Mouse (Mus musculus): ENCODE data around the gene Pbx4. TPM values are rescaled to one million over a fixed set of nuclear protein-coding genes. Genes with fewer than 3 reads are reported as not detected.

Pbx4 gene
- polyA plus RNA-seq, 1 experiment from 2014 or later: 8.8 TPM

DNA sequence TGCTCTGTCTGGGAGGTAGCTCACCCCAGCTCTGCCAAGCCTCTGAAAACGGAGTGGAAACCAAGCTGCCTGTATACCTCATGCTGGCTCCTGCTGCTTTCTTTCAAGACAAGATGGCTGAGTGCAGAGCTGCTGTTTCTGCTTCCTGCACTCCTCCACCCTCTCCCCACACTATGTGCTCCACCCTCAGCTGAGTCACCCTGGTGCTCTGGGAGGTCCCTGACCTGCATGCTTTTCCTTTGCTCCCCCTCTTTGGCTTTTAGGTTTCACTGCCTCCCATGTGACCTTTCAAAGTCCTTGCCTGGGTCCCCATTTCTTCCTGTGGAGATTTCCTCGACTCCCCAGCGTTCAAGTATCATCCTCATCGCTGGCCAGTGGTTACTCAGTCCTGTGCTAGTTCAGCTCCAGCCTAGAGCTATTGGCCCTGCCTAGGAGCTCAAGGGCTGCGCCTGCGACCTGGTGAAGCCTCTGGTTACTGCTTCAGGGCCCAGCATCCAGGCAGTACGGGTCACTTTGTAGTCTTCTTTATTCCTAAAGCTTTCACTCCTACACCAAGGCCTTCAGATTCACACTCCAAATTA lies 18.7 kb downstream of the Pbx4 start:
- ATAC-seq (ENCODE audit: insufficient number of reproducible peaks, insufficient read depth, low FRiP score, low read depth): no peak
- Histone ChIP-seq H3K4me3 (ENCODE audit: low read depth, low read length) (no peak overlapping the region), H3K9me3 (ENCODE audit: control insufficient read depth, low read depth, low read length) (no peaks in the 10 kb centered on the region), H3K4me2 (replicated peaks; ENCODE audit: low read depth, low read length) (no peak overlapping the region), H3K27ac (ENCODE audit: low read length) (no peak overlapping the region), H3K9ac (replicated peaks; ENCODE audit: low read depth, low read length) (no peak overlapping the region), H3K27me3 (ENCODE audit: control insufficient read depth, insufficient read depth, low read length) (no peaks in the 10 kb centered on the region), H3K4me1 (ENCODE audit: control insufficient read depth, insufficient read depth, low read length) (no peaks in the 10 kb centered on the region), H3K36me3 (ENCODE audit: control insufficient read depth, insufficient read depth, low read length) (no peaks in the 10 kb centered on the region)
- WGBS: 76% methylated on average over 7 of the region's 7 CpGs

GRCm38 (mm10) chr8:69853869-69854268 lies 21.6 kb downstream of the Pbx4 start:
- H3K4me3 ChIP-seq (ENCODE audit: low read depth, low read length): no peak overlapping the region
- WGBS: 91% methylated on average over 10 of the region's 10 CpGs
- H3K4me2 ChIP-seq (replicated peaks; ENCODE audit: low read depth, low read length): no peak overlapping the region
- H3K9ac ChIP-seq (replicated peaks; ENCODE audit: low read depth, low read length): no peak overlapping the region
- H3K36me3 ChIP-seq (ENCODE audit: control insufficient read depth, insufficient read depth, low read length): no peaks in the 10 kb centered on the region
- no peaks in the 10 kb centered on the region for H3K9me3 ChIP-seq (ENCODE audit: control insufficient read depth, low read depth, low read length)
- ATAC-seq (ENCODE audit: insufficient number of reproducible peaks, insufficient read depth, low FRiP score, low read depth): no peak
- no peak overlapping the region for H3K27ac ChIP-seq (ENCODE audit: low read length)
- H3K4me1 ChIP-seq (ENCODE audit: control insufficient read depth, insufficient read depth, low read length): no peaks in the 10 kb centered on the region
- H3K27me3 ChIP-seq (ENCODE audit: control insufficient read depth, insufficient read depth, low read length): no peaks in the 10 kb centered on the region

- Histone ChIP-seq H3K9ac (replicated peaks; ENCODE audit: low read depth, low read length) (no peak overlapping the region), H3K4me2 (replicated peaks; ENCODE audit: low read depth, low read length) (no peak overlapping the region), H3K27me3 (ENCODE audit: control insufficient read depth, insufficient read depth, low read length) (no peaks in the 10 kb centered on the region), H3K27ac (ENCODE audit: low read length) (no peak overlapping the region), H3K36me3 (ENCODE audit: control insufficient read depth, insufficient read depth, low read length) (no peaks in the 10 kb centered on the region), H3K4me1 (ENCODE audit: control insufficient read depth, insufficient read depth, low read length) (no peaks in the 10 kb centered on the region), H3K4me3 (ENCODE audit: low read depth, low read length) (no peak overlapping the region), H3K9me3 (ENCODE audit: control insufficient read depth, low read depth, low read length) (no peaks in the 10 kb centered on the region)
- ATAC-seq (ENCODE audit: insufficient number of reproducible peaks, insufficient read depth, low FRiP score, low read depth): no peak
- 62% methylated on average over 4 of the region's 4 CpGs for WGBS
These were observed 28.5 kb downstream of the Pbx4 start for GRCm38 (mm10) chr8:69860807-69861206.

- Histone ChIP-seq H3K9ac (replicated peaks; ENCODE audit: low read depth, low read length) (no peak overlapping the region), H3K4me3 (ENCODE audit: low read depth, low read length) (no peak overlapping the region), H3K9me3 (ENCODE audit: control insufficient read depth, low read depth, low read length) (no peaks in the 10 kb centered on the region), H3K27me3 (ENCODE audit: control insufficient read depth, insufficient read depth, low read length) (no peaks in the 10 kb centered on the region), H3K36me3 (ENCODE audit: control insufficient read depth, insufficient read depth, low read length) (no peaks in the 10 kb centered on the region), H3K27ac (ENCODE audit: low read length) (no peak overlapping the region), H3K4me2 (replicated peaks; ENCODE audit: low read depth, low read length) (no peak overlapping the region), H3K4me1 (ENCODE audit: control insufficient read depth, insufficient read depth, low read length) (no peaks in the 10 kb centered on the region)
- 68% methylated on average over 2 of the region's 2 CpGs for WGBS
- ATAC-seq (ENCODE audit: insufficient number of reproducible peaks, insufficient read depth, low FRiP score, low read depth): no peak
These were observed 29.0 kb downstream of the Pbx4 start for GRCm38 (mm10) chr8:69861251-69861650.

DNA sequence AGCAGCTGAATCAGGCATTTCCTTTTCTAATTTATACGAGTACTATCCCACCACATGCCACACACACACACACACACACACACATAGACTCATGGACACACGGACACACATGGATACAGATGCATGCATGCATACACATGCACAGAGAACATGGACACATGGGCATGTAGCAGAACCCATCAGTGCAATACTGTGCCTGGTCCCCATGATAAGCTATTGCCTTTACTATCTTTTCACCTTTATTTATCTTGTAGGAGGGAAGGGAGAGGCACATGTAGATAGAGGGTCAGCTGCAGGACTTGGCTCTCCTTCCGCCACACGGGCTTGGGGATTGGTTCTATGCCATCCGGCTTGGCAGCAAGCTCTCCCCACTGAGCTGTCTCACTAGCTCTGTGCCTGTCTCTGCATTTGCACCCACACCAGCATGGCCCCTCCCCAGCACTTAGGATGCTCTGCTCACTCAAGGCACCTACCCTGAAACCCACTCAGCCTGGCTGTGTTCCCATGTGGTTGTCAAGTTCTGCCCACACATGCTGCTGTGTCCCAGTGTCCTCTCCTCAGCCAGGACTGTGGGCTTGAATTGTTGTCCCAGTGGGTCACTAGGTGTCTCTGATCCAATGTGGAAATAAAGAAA lies 31.2 kb downstream of the Pbx4 start:
- no peak for ATAC-seq (ENCODE audit: insufficient number of reproducible peaks, insufficient read depth, low FRiP score, low read depth)
- no peak overlapping the region for H3K4me3 ChIP-seq (ENCODE audit: low read depth, low read length)
- WGBS: 81% methylated on average over 5 of the region's 5 CpGs
- no peak overlapping the region for H3K27ac ChIP-seq (ENCODE audit: low read length)
- no peaks in the 10 kb centered on the region for H3K9me3 ChIP-seq (ENCODE audit: control insufficient read depth, low read depth, low read length)
- no peaks in the 10 kb centered on the region for H3K36me3 ChIP-seq (ENCODE audit: control insufficient read depth, insufficient read depth, low read length)
- no peaks in the 10 kb centered on the region for H3K27me3 ChIP-seq (ENCODE audit: control insufficient read depth, insufficient read depth, low read length)
- no peak overlapping the region for H3K4me2 ChIP-seq (replicated peaks; ENCODE audit: low read depth, low read length)
- H3K4me1 ChIP-seq (ENCODE audit: control insufficient read depth, insufficient read depth, low read length): no peaks in the 10 kb centered on the region
- no peak overlapping the region for H3K9ac ChIP-seq (replicated peaks; ENCODE audit: low read depth, low read length)

DNA sequence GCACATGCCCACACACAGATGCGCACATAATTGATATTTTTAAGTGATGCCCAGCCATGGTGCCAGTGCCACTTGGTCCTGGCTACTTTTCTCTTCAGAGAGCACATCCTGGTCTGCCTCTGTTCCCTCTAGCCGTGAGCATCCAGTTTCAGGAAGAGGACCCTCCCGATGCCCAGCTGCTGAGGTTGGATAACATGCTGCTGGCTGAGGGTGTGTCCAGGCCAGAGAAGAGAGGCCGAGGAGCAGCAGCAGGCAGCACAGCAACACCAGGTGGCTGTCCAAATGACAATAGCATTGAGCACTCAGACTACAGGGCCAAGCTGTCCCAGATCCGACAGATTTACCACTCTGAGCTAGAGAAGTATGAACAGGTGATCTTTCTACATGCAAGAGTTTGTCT lies 31.9 kb downstream of the Pbx4 start:
- H3K4me1 ChIP-seq (ENCODE audit: control insufficient read depth, insufficient read depth, low read length): no peaks in the 10 kb centered on the region
- no peak for ATAC-seq (ENCODE audit: insufficient number of reproducible peaks, insufficient read depth, low FRiP score, low read depth)
- 73% methylated on average over 5 of the region's 5 CpGs for WGBS
- H3K4me2 ChIP-seq (replicated peaks; ENCODE audit: low read depth, low read length): no peak overlapping the region
- H3K4me3 ChIP-seq (ENCODE audit: low read depth, low read length): no peak overlapping the region
- H3K9me3 ChIP-seq (ENCODE audit: control insufficient read depth, low read depth, low read length): no peaks in the 10 kb centered on the region
- no peak overlapping the region for H3K9ac ChIP-seq (replicated peaks; ENCODE audit: low read depth, low read length)
- H3K27ac ChIP-seq (ENCODE audit: low read length): no peak overlapping the region
- H3K36me3 ChIP-seq (ENCODE audit: control insufficient read depth, insufficient read depth, low read length): no peaks in the 10 kb centered on the region
- H3K27me3 ChIP-seq (ENCODE audit: control insufficient read depth, insufficient read depth, low read length): no peaks in the 10 kb centered on the region

DNA sequence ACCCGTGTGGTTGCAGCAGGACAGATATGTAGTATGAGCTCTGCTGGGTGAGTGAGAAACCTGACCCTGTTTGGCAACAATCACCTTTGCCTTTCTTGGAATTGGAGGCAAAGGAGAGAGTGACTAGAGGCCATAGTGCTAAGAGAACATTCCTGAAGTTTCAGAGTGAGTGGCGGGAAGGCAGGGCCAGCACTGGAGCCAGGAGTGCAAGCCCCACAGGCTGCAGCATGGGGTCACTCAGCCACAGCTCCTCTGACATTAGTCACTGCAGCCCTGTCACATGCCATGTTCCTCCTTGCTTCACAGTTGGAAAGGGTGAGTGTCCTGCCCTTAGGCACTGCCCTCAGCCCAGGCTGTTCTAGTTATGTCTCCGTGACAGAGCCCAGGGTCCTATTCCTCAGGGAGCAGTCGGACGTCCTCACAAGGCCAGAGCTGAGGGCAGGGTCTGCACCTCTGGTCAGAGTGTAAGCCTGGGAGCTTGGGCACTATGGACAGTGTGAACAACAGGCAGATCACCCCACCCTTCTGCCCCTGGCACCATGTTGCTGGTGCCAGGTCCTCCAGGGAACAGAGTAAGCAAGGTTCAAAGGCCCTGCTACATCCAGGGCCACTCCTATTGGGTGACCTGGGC lies 35.5 kb downstream of the Pbx4 start:
- Histone ChIP-seq H3K9ac (replicated peaks; ENCODE audit: low read depth, low read length) (no peak overlapping the region), H3K27me3 (ENCODE audit: control insufficient read depth, insufficient read depth, low read length) (no peaks in the 10 kb centered on the region), H3K4me3 (ENCODE audit: low read depth, low read length) (no peak overlapping the region), H3K9me3 (ENCODE audit: control insufficient read depth, low read depth, low read length) (no peaks in the 10 kb centered on the region), H3K4me1 (ENCODE audit: control insufficient read depth, insufficient read depth, low read length) (no peaks in the 10 kb centered on the region), H3K4me2 (replicated peaks; ENCODE audit: low read depth, low read length) (no peak overlapping the region), H3K27ac (ENCODE audit: low read length) (no peak overlapping the region), H3K36me3 (ENCODE audit: control insufficient read depth, insufficient read depth, low read length) (no peaks in the 10 kb centered on the region)
- ATAC-seq (ENCODE audit: insufficient number of reproducible peaks, insufficient read depth, low FRiP score, low read depth): peak; percentile 49; the same call in 1 of the 2 replicates
- 72% methylated on average over 5 of the region's 5 CpGs for WGBS

DNA sequence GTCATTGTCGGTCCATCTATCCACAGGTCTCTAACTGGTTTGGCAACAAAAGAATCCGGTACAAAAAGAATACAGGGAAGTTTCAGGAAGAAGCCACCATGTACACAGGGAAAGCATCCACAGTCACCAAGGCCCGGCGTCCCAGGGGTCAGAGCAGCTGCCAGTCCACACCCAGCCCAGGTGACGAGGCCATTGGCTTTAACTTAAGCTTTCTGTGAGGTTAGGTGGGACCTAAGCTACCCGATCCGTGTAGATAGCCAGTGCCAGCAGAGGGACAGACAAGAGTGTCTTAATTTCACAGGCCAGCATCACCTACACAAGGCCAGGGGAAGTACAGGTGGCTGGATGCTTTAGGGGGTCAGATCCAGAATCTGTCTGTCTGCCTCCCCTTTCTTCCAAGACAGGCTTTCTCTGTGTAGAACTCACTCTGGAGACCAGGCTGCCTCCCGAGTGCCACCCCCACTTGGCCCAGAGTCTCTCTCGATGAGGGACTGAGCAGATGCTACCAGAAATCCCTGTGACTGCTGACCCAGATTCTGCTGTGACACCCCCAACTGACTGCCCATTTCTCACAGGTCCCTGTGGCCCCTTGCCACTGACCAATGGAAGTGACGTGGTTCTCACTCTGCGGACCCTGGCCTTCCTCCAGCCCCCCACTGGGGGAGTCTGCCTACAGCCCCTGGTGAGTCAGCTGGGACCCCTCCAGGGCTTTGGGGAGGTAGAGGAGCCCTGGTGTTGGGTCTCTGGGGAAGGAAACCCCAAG lies 37.9 kb downstream of the Pbx4 start:
- H3K9ac ChIP-seq (replicated peaks; ENCODE audit: low read depth, low read length): no peak overlapping the region
- 86% methylated on average over 11 of the region's 11 CpGs for WGBS
- H3K36me3 ChIP-seq (ENCODE audit: control insufficient read depth, insufficient read depth, low read length): no peaks in the 10 kb centered on the region
- H3K4me3 ChIP-seq (ENCODE audit: low read depth, low read length): no peak overlapping the region
- no peaks in the 10 kb centered on the region for H3K4me1 ChIP-seq (ENCODE audit: control insufficient read depth, insufficient read depth, low read length)
- H3K27ac ChIP-seq (ENCODE audit: low read length): no peak overlapping the region
- H3K4me2 ChIP-seq (replicated peaks; ENCODE audit: low read depth, low read length): no peak overlapping the region
- no peaks in the 10 kb centered on the region for H3K9me3 ChIP-seq (ENCODE audit: control insufficient read depth, low read depth, low read length)
- no peaks in the 10 kb centered on the region for H3K27me3 ChIP-seq (ENCODE audit: control insufficient read depth, insufficient read depth, low read length)
- no peak for ATAC-seq (ENCODE audit: insufficient number of reproducible peaks, insufficient read depth, low FRiP score, low read depth)

Measured in stomach, embryonic 14.5 days (tissue).